Mouse (Mus musculus) spleen, postnatal 36 days (tissue): ENCODE measurements around the gene Pdzd8.

ENCODE experiments used
- DNase-seq, 2 experiments: peaks; one replicate each; pipeline ENCODE4 v3.0.0; 2022; ENCODE audit warnings: low spot score in 2 of 2, mixed read lengths in 1 of 2

Gene Pdzd8

GRCm38 (mm10) chr19:59345658-59346283 lies at the start of gene Pdzd8:
Pdzd8 (minus strand) TSS chr19:59345780.
- peak; percentile 87 to 88 for DNase-seq

GRCm38 (mm10) chr19:59393777-59394441 lies 48.3 kb upstream of the Pdzd8 start:
- no peak for DNase-seq

- peak; percentile 79 to 87 for DNase-seq
These were observed 43.4 kb upstream of the Pdzd8 start for GRCm38 (mm10) chr19:59388847-59389606.

GRCm38 (mm10) chr19:59388399-59388798 lies 42.8 kb upstream of the Pdzd8 start:
- no peak for DNase-seq

GRCm38 (mm10) chr19:59387178-59387577 lies 41.6 kb upstream of the Pdzd8 start:
- DNase-seq, result peak; percentile 21 to 40

GRCm38 (mm10) chr19:59384582-59385495 lies 39.3 kb upstream of the Pdzd8 start:
- DNase-seq, result no peak

GRCm38 (mm10) chr19:59382416-59382917 lies 36.9 kb upstream of the Pdzd8 start:
- no peak for DNase-seq

- DNase-seq, result no peak
These were observed 34.4 kb upstream of the Pdzd8 start for GRCm38 (mm10) chr19:59379995-59380394.

GRCm38 (mm10) chr19:59376481-59376880 lies 30.9 kb upstream of the Pdzd8 start:
- DNase-seq, result no peak

GRCm38 (mm10) chr19:59374940-59375339 lies 29.4 kb upstream of the Pdzd8 start:
- DNase-seq, result no peak

GRCm38 (mm10) chr19:59372928-59373327 lies 27.3 kb upstream of the Pdzd8 start:
- DNase-seq, result no peak

- DNase-seq, result no peak
These were observed 25.4 kb upstream of the Pdzd8 start for GRCm38 (mm10) chr19:59371016-59371415.

GRCm38 (mm10) chr19:59367892-59368291 lies 22.3 kb upstream of the Pdzd8 start:
- no peak for DNase-seq

GRCm38 (mm10) chr19:59366724-59367123 lies 21.1 kb upstream of the Pdzd8 start:
- DNase-seq, result no peak

GRCm38 (mm10) chr19:59363666-59364065 lies 18.1 kb upstream of the Pdzd8 start:
- DNase-seq, result no peak

GRCm38 (mm10) chr19:59362646-59363045 lies 17.1 kb upstream of the Pdzd8 start:
- DNase-seq, result no peak

- peak; percentile 44 to 56 for DNase-seq
These were observed 14.9 kb upstream of the Pdzd8 start for GRCm38 (mm10) chr19:59360486-59360896.

- no peak for DNase-seq
These were observed 13.6 kb upstream of the Pdzd8 start for GRCm38 (mm10) chr19:59359202-59359601.

- DNase-seq, result no peak
These were observed 12.3 kb upstream of the Pdzd8 start for GRCm38 (mm10) chr19:59357878-59358277.

GRCm38 (mm10) chr19:59356843-59357595 lies 11.4 kb upstream of the Pdzd8 start:
- peak in 1 of 2 experiments; percentile 24 for DNase-seq

- DNase-seq, result no peak
These were observed 10.8 kb upstream of the Pdzd8 start for GRCm38 (mm10) chr19:59356388-59356787.
